Mouse (Mus musculus) liver, embryonic 14.5 days (tissue): ENCODE measurements around the gene Artn. TPM values are rescaled to one million over a fixed set of nuclear protein-coding genes. Genes with fewer than 3 reads are reported as not detected.

Experiments
- ATAC-seq: fragments of 200-750 bp; cut with Nextera tagmentation; 2 replicates; pipeline ENCODE4 v1.8.0; 2017; ENCODE audit warnings: moderate number of reproducible peaks, mild to moderate bottlenecking, moderate library complexity; ENCODE audit not compliant: insufficient read depth
- DNase-seq, 3 experiments: peaks; one replicate each; pipeline ENCODE4 v3.0.0-alpha.2; 2012 to 2013; ENCODE audit warnings: low read depth in 3 of 3, low spot score in 3 of 3
- H3K27ac ChIP-seq: fragments of 300-500 bp; sonication (generic); 2 replicates; pipeline ENCODE4 v1.5.1; 2014; ENCODE audit warnings: moderate library complexity, mild to moderate bottlenecking, control low read depth, inconsistent platforms
- H3K27me3 ChIP-seq: fragments of 300-500 bp; sonication (generic); 2 replicates; pipeline ENCODE4 v1.6.1; 2014; ENCODE audit warnings: mild to moderate bottlenecking, low read length, moderate library complexity; ENCODE audit not compliant: control insufficient read depth, insufficient read depth
- H3K36me3 ChIP-seq: fragments of 300-500 bp; sonication (generic); replicated peaks from 2 replicates; pipeline ENCODE4 v1.6.1; 2014; ENCODE audit warnings: low read depth; ENCODE audit not compliant: control insufficient read depth, insufficient read depth
- H3K4me1 ChIP-seq, 2 experiments: fragments of 200-500 bp in 1 of 2; fragments of 300-500 bp in 1 of 2; sonication (generic) in 1 of 2; replicated peaks; 2 replicates each; pipeline ENCODE4 v1.6.1; 2012 to 2014; ENCODE audit warnings: antibody characterized with exemption in 1 of 2, inconsistent platforms in 1 of 2, low read length in 1 of 2; ENCODE audit not compliant: control insufficient read depth in 2 of 2, insufficient read depth in 2 of 2
- H3K4me2 ChIP-seq: fragments of 300-500 bp; sonication (generic); 2 replicates; pipeline ENCODE4 v1.6.1; 2014; ENCODE audit warnings: low read depth, mild to moderate bottlenecking, control low read depth, moderate library complexity
- H3K4me3 ChIP-seq, 2 experiments: fragments of 200-500 bp in 1 of 2; fragments of 300-500 bp in 1 of 2; sonication (generic) in 1 of 2; 2 replicates each; pipeline ENCODE4 v1.5.1; 2012 to 2014; ENCODE audit warnings: low read depth in 2 of 2, low read length in 2 of 2, mild to moderate bottlenecking in 2 of 2, control low read depth in 1 of 2, inconsistent platforms in 1 of 2, moderate library complexity in 1 of 2; ENCODE audit not compliant: insufficient read depth in 1 of 2
- H3K9ac ChIP-seq: fragments of 300-500 bp; sonication (generic); replicated peaks from 2 replicates; pipeline ENCODE4 v1.6.1; 2014; ENCODE audit warnings: mild to moderate bottlenecking, control low read depth, moderate library complexity
- H3K9me3 ChIP-seq: fragments of 300-500 bp; sonication (generic); 2 replicates; pipeline ENCODE4 v1.6.1; 2016; ENCODE audit warnings: low read length, mixed read lengths; ENCODE audit not compliant: control insufficient read depth
- CTCF ChIP-seq: IDR thresholded peaks from 2 replicates; pipeline ENCODE4 v1.5.1; 2016; ENCODE audit warnings: antibody characterized with exemption, low read depth, control low read depth
- EP300 ChIP-seq: IDR thresholded peaks from 2 replicates; pipeline ENCODE4 v1.6.1; 2016; ENCODE audit warnings: antibody characterized with exemption, low read depth
- WGBS: fragments of 180-500 bp; shearing (Covaris S2); extraction: QIAGEN DNeasy Blood & Tissue Kit; methylation state at CpG from one replicate; pipeline ENCODE4 v1.1.7; 2014; ENCODE audit not compliant: insufficient replicate concordance; 5-methylcytosine and 5-hydroxymethylcytosine counted together
- polyA plus RNA-seq, 2 experiments: library from polyadenylated mRNA; depleted of rRNA in 1 of 2; stranded (reverse) in 1 of 2; unstranded in 1 of 2; fragments of >200 nt; fragmentation: Nextera tagmentation in 1 of 2; extraction: Ambion mirVana in 1 of 2; gene quantifications; 2 replicates each; pipeline versions ENCODE4 v1.2.1 to v1.2.3; 2012 to 2014

Gene Artn
- polyA plus RNA-seq, 2 experiments, result 1.3 to 1.8 TPM

DNA sequence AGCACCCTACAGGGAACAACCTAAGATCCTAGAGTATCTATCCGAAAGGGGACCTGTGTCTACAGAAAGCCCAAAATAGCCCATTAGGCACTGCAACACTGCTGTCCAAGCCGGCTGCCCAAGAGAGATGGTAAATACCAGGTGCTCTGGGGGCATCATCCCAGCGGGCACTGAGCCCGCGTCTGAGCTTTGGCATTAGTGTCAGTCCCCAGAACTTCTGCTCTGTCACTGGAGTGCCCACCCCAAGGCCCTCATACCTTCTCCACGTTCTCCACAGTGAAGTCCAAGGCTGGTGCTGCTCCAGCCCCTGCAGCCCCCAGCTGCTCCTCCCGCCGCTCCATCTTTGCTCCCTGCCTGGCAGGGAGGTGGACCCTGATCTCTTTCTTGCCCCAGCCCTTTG is 15.5 kb downstream of the Artn start:
- 15% methylated on average over 8 of the region's 8 CpGs for WGBS
- no peak for TF ChIP-seq CTCF
- TF ChIP-seq EP300, result no peak
- DNase-seq, result no peak
- Histone ChIP-seq H3K4me1 (peaks cover 11 to 20% of the 10 kb centered on the region in 2 experiments), H3K36me3 (peaks cover 6% of the 10 kb centered on the region; the same call in 1 of the 2 replicates), H3K4me2 (peak overlapping the region; percentile 93), H3K9ac (peak overlapping the region; percentile 91), H3K27me3 (no peaks in the 10 kb centered on the region), H3K9me3 (no peaks in the 10 kb centered on the region), H3K27ac (no peak overlapping the region), H3K4me3 (peak overlapping the region; percentile 73 to 90)
- no peak for ATAC-seq

DNA sequence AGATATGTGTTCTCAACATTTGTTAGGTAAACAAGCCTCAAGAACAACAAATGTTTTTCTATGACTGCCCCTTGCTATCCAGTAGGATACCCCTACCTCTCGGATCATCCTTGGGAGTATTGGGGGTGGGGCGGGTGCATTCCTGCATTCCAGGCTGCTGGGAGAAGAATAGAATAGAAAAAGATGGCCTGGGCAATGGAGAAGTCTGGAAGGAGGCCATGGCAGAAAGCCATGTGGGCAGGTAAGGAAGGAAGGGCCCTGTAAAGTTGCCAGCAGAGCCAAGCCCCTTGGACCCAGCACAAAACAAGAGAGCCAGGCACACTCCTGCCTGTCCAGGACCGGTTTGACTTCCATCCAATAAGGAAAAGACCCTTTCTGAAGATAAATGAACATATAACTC is 16.1 kb downstream of the Artn start:
- no peaks in the 10 kb centered on the region for H3K27me3 ChIP-seq
- ATAC-seq (no peak), DNase-seq (no peak)
- H3K4me3 ChIP-seq, result peak overlapping the region; percentile 73 to 90
- H3K36me3 ChIP-seq, result peaks cover 6% of the 10 kb centered on the region; the same call in 1 of the 2 replicates
- H3K4me1 ChIP-seq, result peaks cover 11 to 20% of the 10 kb centered on the region in 2 experiments
- TF ChIP-seq CTCF, result no peak
- no peak for TF ChIP-seq EP300
- H3K9me3 ChIP-seq, result no peaks in the 10 kb centered on the region
- 64% methylated on average over 3 of the region's 3 CpGs for WGBS
- peak overlapping the region; percentile 93 for H3K4me2 ChIP-seq
- H3K27ac ChIP-seq, result no peak overlapping the region
- H3K9ac ChIP-seq, result peak overlapping the region; percentile 91

DNA sequence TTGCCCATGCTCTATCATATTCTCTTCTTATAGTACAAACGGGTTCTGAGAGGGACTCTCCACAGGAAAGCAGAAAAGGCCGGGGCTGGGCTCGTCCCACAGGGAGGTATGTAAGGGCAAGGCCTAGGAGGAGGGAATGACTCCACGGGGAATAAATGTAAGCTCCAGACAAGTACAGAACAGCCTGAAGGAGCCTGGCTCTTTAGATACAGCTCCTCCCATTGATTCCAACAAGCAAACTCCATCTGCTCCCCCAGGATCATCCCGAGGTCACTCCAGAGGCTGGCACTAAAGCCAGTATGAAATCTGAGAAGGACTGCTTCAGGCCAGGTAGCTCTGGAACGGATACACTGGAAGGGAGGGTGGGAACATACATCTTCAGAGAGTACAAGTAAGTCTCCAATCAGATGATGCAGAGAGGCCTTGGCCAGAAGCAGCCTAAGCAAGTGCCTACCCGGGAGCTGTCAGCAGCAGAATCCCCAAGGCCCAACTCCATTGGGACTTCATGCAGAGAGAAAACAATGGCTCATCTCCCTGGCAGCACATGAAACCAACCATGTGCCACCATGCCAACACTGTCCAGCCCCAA is 16.8 kb downstream of the Artn start:
- DNase-seq, result no peak
- H3K27ac ChIP-seq, result no peak overlapping the region
- no peak overlapping the region; a peak in 1 of 4 replicates for H3K4me3 ChIP-seq
- 75% methylated on average over 7 of the region's 7 CpGs for WGBS
- H3K4me1 ChIP-seq, result peaks cover 11 to 17% of the 10 kb centered on the region in 2 experiments
- H3K27me3 ChIP-seq, result no peaks in the 10 kb centered on the region
- peak overlapping the region; percentile 93 for H3K4me2 ChIP-seq
- H3K9me3 ChIP-seq, result no peaks in the 10 kb centered on the region
- H3K9ac ChIP-seq, result no peak overlapping the region
- H3K36me3 ChIP-seq, result peaks cover 6% of the 10 kb centered on the region; the same call in 1 of the 2 replicates
- no peak for ATAC-seq
- no peak for TF ChIP-seq CTCF
- no peak for TF ChIP-seq EP300

DNA sequence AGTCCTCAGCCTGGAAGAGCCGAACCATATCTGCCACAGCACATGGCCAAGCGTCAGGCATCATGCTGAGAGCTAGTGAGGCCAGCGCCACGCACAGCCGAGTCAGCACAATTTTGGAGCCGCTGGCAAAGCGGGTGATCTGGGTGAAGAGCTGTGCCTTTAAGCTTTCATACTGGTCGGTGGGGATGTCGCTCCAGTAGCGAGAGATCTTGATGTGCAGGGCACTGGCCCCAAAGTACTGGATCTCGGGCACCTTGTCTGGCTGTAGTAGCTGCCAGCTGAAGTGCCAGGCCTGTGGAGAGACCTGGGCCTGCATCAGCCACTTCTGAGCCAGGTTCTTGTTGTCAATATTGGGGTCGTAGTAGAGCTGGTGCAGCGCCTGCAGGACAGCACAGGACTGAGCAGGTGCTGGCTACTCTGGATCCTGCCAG is 17.4 kb downstream of the Artn start:
- Histone ChIP-seq H3K4me2 (no peak overlapping the region), H3K9me3 (no peaks in the 10 kb centered on the region), H3K27me3 (no peaks in the 10 kb centered on the region), H3K9ac (no peak overlapping the region), H3K27ac (no peak overlapping the region), H3K36me3 (peaks cover 6% of the 10 kb centered on the region; the same call in 1 of the 2 replicates), H3K4me1 (peaks cover 11 to 12% of the 10 kb centered on the region in 2 experiments), H3K4me3 (no peak overlapping the region)
- no peak for DNase-seq
- no peak for ATAC-seq
- no peak for TF ChIP-seq EP300
- TF ChIP-seq CTCF, result no peak
- 89% methylated on average over 13 of the region's 13 CpGs for WGBS

DNA sequence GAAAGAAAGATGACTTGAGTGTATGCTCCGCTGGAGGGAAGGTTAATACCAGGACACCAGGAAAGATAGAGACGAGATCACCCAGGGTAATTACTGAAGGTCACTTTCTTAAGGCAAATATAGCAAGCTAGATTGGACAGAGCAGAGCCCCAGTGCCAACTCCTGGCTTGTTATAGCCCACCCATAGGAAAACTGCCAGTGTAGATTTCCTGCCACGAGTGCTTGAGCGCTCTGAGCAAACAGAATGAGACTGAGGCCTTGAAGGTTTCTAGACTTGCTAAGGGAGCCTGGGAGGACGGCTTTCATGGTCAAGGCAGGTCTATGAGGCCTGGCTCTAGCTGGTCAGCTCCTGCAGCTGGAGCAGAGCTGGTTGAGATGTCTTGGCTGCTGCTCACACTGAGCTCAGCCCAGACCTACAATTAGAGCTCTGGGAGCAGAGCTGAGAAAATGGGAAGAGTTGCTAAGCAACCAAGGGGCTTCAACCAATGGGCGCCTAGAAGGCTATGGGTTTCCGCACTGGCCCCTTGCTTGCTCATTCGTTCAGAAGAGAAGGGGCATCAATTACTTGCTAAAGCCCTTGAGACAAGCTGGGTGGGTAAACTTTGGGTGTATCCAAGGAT is 20.6 kb downstream of the Artn start:
- peaks cover 6% of the 10 kb centered on the region; the same call in 1 of the 2 replicates for H3K36me3 ChIP-seq
- ATAC-seq (no peak), DNase-seq (no peak)
- no peak overlapping the region for H3K4me3 ChIP-seq
- no peak overlapping the region for H3K27ac ChIP-seq
- no peaks in the 10 kb centered on the region for H3K9me3 ChIP-seq
- H3K9ac ChIP-seq, result no peak overlapping the region
- H3K27me3 ChIP-seq, result no peaks in the 10 kb centered on the region
- TF ChIP-seq EP300, result no peak
- no peak for TF ChIP-seq CTCF
- H3K4me2 ChIP-seq, result no peak overlapping the region
- whole genome bisulfite sequencing, result 81% methylated on average over 8 of the region's 8 CpGs
- peaks cover 3 to 4% of the 10 kb centered on the region in 2 experiments; a peak in 3 of 4 replicates for H3K4me1 ChIP-seq
